Mouse (Mus musculus): ENCODE measurements around the gene Map2k6.
"Not testable (repeated sequence)": the region's sequence is repeated elsewhere in the genome, so short reads cannot be mapped to it uniquely, and the experiment has no call there.

The Map2k6 gene

DNA sequence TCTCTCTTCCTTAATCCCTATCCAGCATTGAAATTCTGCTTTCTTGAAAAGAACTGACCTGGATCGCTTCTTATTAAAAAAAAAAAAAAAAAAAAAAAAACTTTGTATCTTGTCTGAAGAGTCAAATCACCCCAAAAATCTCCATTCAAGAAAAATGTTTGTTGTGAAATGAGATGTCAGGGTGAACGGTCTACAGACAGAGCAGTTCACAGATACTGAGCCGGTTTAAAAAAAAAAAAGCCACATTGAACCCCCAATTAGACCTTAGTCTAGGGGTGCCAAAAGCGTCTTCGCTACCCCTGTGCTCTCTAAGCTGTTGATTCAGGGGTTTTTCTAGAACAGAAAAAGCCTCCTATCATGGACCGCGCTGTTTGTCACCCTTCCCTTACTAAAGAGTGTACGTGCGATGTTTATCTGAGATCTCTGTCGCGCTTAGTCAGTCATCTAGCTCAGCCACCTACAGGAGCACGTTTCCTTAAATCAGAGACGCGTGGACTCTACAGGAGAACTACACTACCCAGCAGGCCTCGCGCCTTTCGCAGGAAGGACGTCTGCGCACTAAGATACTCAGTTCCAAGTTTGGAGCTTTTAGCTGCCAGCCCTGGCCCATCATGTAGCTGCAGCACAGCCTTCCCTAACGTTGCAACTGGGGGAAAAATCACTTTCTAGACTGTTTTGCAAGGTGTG lies at the start of gene Map2k6:
Map2k6 (plus strand) TSS at position 570 of the 687 bp plus-strand sequence.
- DNase-seq (ENCODE audit: low spot score) = peak; percentile 60

DNA sequence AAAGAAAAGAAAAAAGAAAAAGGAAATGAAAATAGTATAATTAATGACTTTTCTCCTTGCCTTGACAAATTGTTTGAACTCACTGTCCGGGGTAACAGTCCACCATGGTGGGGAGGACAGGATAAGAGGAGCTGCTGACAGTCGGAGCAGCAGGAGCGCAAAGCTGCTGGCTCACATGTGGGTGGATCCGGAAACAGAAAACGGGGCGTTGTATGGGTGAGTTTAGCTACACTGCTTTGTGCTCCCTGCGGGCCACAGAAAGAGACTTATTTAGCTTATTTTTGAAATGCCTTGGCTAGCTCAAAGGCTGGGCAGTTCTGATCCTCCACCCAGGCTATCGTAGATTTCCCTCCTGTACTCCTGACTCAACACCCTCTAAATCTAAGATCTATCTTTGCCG lies 44.7 kb upstream of the Map2k6 start:
- DNase-seq (ENCODE audit: low spot score) = no peak

DNA sequence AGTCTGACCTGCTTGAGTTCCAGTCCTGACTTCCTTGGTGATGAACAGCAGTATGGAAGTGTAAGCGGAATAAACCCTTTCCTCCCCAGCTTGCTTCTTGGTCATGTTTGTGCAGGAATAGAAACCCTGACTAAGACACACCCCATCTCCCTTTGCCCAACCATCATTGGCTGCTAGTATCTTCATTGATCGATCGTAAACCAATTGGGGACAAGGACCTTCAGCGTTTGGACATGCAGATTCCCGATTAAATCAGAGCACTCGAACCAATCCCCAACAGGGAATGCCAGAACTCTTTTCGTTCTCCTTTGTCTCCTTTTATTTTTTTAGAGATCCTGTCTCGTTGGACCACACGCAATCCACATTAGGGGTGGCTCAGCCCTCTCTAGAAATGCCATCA lies 43.8 kb upstream of the Map2k6 start:
- DNase-seq (ENCODE audit: low spot score) = not testable (repeated sequence)

DNA sequence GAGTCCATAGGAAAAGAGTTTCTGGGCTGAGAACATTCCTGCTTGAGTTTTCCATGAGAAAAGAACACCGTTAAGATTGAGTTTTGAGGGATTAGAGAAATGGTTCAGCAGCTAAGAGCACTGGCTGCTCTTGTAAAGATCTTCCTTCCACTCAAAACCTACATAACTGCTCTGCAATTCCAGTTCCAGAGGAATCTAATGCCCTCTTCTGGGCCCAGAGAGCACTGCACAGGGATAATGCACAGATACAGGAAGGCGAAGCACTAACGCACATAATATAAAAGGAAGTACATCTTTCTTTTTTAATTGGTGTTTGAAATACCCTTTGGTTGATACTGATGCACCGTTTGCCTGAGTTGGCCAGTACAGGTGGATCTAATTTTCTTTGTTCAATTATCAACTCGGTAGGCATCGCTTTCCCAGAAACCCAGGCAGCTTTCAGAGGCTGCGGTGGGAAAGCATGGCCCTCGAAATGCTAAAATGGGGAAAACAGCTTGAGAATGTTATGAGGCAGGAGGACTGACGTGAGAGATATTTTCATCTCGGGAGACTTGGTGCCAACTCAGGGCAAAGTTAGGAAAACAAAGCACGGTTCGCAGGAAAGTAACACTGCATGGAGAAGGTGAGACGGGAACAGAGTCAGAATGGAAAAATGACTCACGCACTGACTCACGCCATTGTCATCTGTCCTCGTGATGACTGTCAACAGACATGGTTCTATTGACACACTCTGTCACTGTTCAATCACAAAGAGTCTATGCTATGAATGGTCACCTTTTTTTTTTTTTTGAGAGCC lies 41.0 kb upstream of the Map2k6 start:
- no peak for DNase-seq (ENCODE audit: low spot score)

DNA sequence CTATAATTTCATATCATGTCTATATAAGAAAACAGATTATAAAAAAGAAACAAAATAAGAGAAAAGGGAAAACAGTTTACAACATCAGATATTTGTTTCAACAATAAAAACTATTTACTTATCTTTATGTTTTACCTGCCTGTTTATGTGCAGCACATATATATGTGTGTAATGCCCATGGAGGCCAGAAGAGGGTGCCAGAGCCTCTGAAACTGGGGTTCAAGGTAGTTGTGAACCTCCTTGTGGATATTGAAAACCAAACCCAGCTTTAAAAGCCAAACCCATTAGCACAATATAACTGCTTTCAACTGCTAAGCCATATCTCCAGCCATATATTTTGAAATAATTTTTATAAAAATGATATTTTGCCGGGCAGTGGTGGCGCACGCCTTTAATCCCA lies 33.9 kb upstream of the Map2k6 start:
- DNase-seq (ENCODE audit: low spot score) = peak; percentile 57

DNA sequence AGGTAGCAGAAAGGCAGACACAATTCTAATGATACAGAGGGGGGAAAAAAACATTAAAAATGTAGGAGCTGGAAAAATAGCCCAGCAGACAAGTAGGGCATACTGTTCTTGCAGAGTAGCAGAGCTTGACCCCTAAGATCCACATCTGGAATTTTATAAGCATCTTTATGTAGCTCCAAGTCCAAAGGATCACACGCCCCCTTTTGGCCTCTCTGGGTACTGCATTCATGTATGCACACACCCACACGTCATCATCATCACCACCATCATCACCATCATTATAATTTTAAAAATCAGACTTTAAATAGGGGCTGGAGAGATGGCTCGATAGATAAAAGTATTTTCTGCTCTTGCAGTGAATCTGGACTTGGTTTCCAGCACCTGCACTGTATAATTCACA lies 32.0 kb upstream of the Map2k6 start:
- peak; percentile 23 for DNase-seq (ENCODE audit: low spot score)

DNA sequence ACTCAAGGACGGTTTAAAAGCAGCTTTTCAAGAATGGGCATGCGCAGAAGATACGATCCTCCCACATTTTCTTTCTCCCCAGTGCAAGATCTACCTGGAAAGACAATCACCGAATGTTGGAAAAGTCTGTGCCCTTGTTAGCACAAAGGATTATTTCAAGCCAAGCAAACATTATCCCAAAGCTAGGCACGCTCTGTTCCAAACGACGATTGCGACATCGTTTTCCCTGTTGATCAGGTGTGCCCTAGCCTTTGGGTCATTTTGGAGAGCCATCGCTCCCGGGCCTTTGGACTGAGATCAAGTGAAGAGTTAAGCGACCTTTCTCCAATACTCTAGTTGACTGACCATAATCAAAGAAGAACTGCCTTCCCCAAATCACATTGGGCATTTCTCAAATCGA lies 31.3 kb upstream of the Map2k6 start:
- no peak for DNase-seq (ENCODE audit: low spot score)

DNA sequence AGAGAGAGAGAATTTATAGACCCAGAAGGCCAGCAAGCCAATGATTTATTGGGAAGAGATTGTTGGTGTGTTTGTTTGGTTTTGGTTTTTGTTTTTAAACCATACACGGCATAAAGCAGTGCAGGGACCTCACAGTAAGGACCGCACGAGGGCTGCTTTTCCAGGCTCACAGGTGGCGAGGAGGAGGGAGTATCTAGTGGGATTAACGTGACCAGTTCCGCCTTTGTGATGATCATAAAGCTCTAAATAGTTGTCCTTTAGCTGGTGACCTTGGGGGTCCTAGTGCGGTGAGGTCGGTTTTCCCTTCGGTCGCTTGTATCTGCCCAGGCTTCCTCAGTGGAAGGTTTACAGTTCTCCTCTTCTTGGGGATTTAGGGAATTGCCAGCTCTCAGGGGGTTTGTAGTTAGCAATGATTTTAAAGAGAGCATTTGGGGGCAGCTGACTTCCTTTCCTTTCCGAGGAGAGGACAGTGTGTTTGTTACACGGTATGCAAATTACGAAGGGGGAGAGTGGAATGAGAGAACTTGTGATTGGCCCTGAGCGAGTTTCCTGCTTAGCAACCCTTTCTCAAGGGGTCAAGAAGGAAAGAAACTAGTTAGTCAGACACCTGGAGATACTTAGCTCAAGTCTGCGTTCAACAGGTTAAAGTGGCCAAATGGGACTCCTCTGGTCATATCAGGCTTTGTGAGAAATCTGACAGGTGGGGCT lies 29.5 kb upstream of the Map2k6 start:
- no peak for DNase-seq (ENCODE audit: low spot score)

DNA sequence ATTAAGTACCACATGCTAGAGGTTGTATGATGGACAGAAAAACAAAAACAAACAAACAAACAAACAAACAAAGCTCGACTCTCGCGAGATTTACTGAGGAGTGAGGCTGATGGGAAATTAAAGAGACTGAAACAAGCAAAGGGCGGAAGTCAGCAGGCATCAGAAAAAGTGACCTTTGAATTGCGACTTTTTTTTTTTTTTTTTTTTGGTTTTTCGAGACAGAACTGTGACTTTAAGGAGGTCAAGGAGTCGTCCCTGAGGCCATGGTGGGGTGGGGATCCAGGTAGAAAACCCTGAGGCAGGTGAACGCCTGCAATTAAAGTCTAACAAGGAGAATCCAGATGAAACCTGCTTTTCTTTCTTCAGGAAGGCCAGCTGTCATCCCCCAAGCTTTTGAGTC lies 27.1 kb upstream of the Map2k6 start:
- no peak for DNase-seq (ENCODE audit: low spot score)

DNA sequence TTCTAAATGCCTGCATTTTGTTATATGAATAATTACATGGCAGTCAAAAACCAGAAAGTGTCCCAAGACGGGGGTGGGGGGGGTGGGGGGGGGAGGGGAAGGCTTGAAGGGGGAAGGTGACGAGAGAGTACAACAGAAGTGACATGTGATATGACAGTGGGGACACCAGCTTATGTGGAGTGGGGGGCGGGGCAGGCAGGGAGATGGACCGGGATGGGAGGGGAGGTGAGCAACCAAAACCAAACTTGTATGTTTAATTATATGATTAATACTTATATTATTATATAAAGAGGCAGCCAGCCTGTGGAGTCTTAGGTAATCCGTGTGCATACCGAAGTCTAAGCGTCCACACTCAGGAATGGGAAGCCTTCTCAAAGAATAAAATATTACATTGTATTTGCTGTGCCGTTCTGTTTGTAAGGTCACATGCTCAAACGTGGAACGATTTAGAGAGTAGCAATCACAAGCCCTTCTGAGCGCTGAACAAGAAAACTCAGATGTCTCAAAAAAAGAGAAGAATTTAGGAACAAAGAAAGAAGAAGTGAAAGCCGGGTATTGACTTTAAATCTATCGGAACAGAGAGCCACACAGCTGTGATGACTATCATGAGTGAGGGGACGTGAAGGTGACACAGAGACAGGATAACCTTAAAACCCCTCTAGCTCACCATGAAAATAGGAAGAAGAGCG lies 26.5 kb upstream of the Map2k6 start:
- no peak for DNase-seq (ENCODE audit: low spot score)

DNA sequence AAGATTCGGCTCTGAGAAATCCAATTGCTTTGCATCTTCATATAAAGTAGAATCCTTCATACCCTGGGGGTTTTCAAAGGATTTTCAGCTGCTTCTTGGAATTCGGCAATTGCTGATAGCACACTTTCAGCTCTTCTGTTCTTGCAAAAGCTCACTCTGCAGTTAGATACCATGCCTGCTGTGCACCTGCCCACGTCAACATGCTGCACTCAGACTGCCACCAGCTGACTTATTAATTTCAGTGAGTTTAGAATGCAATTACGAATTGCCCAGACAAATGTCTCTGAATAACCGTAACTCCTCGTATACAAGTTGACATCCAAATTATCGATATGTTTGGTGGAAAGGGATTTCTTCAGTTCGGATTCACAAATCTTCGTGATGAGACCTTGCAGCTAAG lies 24.9 kb upstream of the Map2k6 start:
- DNase-seq (ENCODE audit: low spot score) = no peak

DNA sequence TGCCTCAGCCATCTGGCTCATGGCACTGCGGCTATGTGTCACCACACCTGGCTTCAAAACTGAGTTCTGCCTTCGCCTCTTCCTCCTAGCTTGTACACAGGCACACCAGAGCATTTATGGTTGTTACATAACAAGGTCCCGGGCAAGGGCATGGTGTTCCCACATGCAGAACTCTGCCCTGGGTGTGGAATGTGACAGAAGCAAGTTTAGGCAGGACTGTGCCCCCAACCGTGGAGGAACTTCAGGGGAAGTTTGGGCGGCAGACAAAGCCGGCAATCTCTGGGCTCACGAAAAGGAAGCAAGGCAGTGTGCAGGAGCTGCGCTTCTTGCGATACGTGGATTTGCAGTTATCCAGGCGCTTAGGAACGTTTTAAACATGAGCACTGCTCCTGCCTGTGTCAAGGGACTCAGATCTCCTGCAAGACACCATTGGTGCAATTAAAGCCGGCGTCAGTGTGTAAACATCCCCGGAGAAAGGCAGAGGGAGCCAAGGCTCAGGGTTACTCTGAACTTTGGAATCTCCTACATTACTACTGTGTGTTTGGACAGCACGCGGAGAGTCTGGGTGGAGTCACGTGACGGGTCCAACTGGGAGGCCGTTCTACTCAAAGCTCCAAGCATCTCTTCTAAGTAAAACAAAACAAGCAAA lies 19.1 kb upstream of the Map2k6 start:
- DNase-seq (ENCODE audit: low spot score) = no peak

DNA sequence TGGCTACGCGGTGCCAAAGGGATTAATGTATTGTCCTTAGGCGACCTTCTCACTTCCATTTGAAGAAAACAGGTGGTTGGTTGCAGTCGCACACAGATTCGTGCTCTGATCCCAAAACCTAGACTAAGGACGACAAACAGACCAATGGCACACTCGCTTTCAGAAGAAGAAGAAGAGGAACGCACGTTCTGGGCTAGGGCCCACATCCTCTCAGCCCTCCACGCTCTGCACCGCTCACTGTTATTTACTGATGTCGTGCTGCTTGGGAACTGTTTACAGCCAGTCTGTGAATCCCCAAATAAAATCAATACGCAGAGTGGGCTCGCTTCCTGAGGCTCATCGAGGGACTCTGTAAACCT lies 18.6 kb upstream of the Map2k6 start:
- no peak for DNase-seq (ENCODE audit: low spot score)

DNA sequence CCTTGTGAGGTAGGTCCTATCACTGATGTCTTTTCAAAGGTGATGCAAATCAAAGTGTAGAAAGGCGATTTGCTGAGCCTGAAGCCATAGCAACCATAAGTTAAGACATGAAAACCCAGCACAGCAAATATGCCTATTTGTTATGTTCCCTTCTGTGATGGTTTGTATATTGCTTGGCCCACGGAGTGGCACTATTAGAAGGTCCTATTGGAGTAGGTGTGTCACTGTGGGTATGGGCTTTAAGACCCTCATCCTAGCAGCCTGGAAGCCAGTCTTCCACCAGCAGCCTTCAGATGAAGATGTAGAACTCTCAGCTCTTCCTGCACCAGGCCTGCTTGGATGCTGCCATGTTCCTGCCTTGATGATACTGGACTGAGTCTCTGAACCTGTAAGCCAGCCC lies 13.4 kb upstream of the Map2k6 start:
- no peak for DNase-seq (ENCODE audit: low spot score)

DNA sequence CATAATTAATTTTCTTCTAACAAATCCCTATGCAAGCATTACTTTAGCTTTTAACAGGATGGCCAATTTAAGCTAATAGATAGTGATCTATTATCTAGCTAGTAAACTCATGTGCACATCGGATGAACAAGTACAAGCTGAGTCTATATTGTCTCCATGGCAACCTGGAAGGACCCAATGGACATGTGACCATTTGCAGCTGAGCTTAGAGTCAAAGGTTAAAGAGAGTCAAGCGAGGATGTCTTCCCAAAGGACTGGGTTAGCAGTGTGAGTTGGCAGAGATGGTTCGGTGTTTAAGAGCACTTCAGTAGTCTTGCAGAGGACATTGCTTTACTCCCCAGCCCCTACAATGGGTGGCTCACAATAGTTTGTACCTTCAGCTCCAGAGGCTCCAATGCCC lies 6.2 kb upstream of the Map2k6 start:
- DNase-seq (ENCODE audit: low spot score) = no peak

DNA sequence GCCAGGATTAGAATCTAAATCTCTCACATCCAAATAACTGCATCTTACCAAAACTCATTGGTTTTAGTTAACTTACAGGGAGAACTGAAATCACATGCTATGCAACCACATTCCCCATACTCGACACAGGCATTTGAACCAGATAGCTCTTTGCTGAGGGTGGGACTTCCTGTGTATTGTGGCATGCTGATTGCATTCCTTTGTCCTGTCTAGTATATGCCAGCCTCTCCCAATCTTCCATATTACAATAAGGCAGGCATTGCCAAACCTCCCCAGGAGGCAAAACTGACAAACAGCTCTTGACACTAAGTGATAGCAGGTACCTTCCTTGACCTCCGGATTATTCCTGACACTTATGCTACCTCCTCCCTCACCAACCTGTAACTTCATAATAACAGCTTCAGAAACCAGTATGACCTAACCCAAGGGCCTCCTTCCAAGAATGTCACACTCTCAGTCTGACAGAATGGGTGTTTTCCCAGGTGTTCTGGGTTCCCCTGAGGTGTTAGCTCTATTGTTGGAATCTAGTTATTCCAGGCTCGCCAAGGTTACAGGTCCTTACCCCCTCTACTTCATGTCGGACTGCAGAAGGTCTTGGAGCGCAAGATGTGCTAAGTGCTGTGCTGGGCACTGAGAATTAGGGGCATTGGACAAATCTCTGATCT lies 4.0 kb upstream of the Map2k6 start:
- no peak for DNase-seq (ENCODE audit: low spot score)

DNA sequence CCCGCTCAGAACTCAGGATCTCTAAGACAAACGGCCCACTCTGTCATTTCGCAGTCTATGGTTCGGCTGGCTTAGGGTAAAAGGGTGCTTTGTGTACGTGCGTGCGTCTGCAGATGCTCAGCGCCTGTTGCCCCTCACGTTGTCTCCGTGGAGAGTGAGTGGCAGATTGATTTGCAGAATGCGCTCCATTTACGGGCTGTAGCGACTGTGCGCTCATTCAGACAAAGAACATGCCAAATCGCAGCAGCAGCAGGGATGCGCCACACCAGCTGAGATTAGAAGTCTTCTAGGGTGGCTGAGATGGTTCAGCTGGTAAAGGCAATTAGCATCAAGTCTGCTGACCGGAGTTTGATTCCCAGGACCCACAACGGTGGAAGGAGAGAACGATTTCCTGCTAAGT lies 2.8 kb upstream of the Map2k6 start:
- no peak for DNase-seq (ENCODE audit: low spot score)

DNA sequence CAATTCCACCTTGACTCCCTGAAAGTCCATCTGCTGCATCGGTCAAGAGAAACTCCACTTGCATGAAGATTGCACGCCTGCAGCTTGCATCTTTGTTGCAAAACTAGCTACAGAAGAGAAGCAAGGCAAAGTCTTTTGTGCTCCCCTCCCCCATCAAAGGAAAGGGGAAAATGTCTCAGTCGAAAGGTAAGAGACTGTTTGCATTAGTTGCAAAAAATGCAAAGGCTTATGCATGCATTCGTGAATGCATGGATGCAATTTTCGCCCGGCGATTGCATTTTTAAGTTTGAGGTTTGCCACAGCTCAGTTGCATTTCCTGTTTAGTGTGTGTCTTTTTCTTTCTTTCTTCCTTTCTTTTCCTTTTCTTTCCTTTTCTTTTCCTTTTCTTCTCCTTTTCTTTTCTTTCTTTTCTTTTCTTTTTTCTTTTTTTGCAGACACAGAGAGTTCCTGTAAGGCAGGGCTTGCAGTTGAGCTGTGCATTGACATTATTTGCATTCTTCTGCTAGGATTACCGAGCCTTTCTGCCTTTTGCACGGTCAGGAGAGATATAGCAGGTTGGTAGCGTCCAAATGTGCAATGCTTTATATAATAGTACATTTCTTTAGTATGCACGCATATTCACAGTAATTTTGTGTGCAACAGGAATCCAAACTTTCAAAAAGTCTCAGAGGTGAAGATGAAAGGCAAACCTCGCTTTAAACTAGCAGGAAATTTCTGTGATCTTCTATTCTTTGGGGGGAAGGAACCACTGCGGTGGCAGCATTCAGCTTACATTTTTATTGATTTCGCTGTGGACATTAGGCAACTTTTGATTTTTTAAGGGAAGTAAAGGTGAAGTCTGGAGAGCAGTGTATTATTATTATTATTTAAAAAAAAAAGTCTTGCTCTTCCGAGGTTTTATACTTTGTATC lies 573 bp downstream of the Map2k6 start:
- no peak for DNase-seq (ENCODE audit: low spot score)

DNA sequence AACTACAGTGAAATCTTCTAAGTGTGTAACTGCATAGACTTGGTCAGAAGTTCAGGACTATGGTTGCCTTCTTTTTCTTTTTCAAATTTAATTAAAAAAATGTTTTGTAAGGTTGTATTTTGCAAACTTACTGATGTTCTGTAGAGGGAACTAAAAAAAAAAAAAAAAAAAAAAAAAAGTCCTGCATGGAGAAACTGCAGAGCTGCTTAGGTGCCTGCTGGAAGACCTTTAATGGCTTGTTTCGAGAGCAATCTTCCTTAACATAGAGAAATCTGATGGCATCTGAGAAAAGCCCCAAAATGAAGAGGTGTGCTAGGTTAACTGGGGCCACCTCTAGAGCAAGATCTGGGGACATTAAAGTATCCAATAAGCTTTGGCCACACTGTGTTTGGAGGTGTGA lies 1.4 kb downstream of the Map2k6 start:
- no peak for DNase-seq (ENCODE audit: low spot score)

DNA sequence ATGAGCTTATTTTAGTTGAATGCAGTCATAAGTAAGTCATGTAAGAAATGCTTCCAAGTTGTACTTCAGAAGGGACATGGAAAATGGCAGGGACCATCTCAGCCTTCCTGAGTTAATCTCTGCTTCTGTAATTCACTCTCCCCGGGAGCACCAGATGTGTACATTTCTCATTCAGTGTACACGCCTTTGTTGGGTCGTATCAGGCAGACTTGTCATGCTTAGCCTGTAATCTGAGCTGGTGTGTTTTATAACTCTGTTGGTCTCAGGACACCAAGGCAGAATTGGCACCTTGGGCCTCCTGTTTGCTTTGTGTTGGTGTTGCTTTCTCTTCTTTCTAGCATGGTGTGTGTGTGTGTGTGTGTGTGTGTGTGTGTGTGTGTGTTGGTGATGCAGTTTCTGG lies 3.7 kb downstream of the Map2k6 start:
- no peak for DNase-seq (ENCODE audit: low spot score)

DNA sequence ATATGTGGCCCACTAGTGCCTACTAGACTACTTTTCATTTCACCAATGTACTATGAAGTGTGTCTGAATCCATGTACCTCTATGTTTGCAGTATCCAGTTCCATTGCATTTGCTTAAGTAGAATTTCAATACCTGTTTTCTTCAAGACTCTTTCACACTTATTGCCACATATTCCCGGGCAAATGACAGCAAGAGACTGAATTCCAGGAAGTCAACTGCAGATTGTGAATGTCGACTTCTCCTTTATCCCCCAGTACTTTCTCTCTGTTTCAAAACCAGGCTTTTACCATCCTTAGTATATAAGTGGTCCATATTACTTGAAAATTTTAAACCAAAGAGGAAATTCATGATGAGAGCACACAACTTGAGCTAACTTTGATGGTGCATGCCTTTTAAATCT lies 4.7 kb downstream of the Map2k6 start:
- DNase-seq (ENCODE audit: low spot score) = no peak

Measured in c-Kit-positive CD71-positive TER-119-positive erythroid progenitor cells, embryonic 14.5 days (primary cell).